In genomic region chr5:91113967-91114366, GRCm38 (mm10) we compare ENCODE assay signal across 28 mouse cellular contexts. TPM values are rescaled to one million over a fixed set of nuclear protein-coding genes. Genes with fewer than 3 reads are reported as not detected.
"Had no signal": no experiment of that assay in that cellular context is flagged by ENCODE, and none has a peak within 500 bp of the region (broad histone marks: within the 10 kb centered on the region; RNA-seq: fewer than 3 reads in every experiment).

No protein-coding gene starts in this region.

- DNase-seq: kidney, adult 2 months; kidney, postnatal 10 days; kidney, postnatal 36 days; layer of hippocampus, postnatal 36 days; liver, postnatal 0 days; lung, embryonic 14.5 days; thymus, adult 18-20 months; thymus, postnatal 36 days had no signal

- ATAC-seq: intestine, postnatal 0 days; liver, postnatal 0 days; midbrain, embryonic 13.5 days; midbrain, embryonic 16.5 days had no signal

- H3K9me3 ChIP-seq: limb, embryonic 12.5 days; limb, embryonic 15.5 days; midbrain, embryonic 10.5 days; midbrain, embryonic 13.5 days; neural tube, embryonic 13.5 days had no signal

- H3K4me2 ChIP-seq: limb, embryonic 12.5 days; limb, embryonic 15.5 days; liver, embryonic 11.5 days; lung, embryonic 14.5 days; midbrain, embryonic 13.5 days; neural tube, embryonic 13.5 days had no signal

- H3K36me3 ChIP-seq: limb, embryonic 12.5 days; limb, embryonic 15.5 days; midbrain, embryonic 10.5 days; midbrain, embryonic 13.5 days; neural tube, embryonic 13.5 days had no signal

- H3K4me3 ChIP-seq: left cerebral cortex, adult 2 months; limb, embryonic 12.5 days; limb, embryonic 15.5 days; megakaryocyte, embryonic 14.5 days; midbrain, embryonic 10.5 days; midbrain, embryonic 13.5 days; myocyte; neural tube, embryonic 13.5 days had no signal

- H3K4me1 ChIP-seq: limb, embryonic 12.5 days; limb, embryonic 15.5 days; megakaryocyte, embryonic 14.5 days; midbrain, embryonic 10.5 days; midbrain, embryonic 13.5 days; neural tube, embryonic 13.5 days had no signal

- H3K27me3 ChIP-seq: limb, embryonic 12.5 days; limb, embryonic 15.5 days; midbrain, embryonic 13.5 days; neural tube, embryonic 13.5 days had no signal

- H3K9ac ChIP-seq: limb, embryonic 12.5 days; limb, embryonic 15.5 days; liver, embryonic 14.5 days; liver, postnatal 0 days; lung, embryonic 14.5 days; midbrain, embryonic 13.5 days; neural tube, embryonic 13.5 days had no signal

- H3K27ac ChIP-seq: left cerebral cortex, adult 2 months; limb, embryonic 12.5 days; limb, embryonic 15.5 days; liver, embryonic 14.5 days; midbrain, embryonic 10.5 days; midbrain, embryonic 13.5 days; neural tube, embryonic 13.5 days had no signal

RNA-seq across cellular contexts. Expression of gene Areg, which starts 25.4 kb away (rescaled TPM):
- total RNA-seq: layer of hippocampus, postnatal 36 days; left cerebral cortex, postnatal 4 days had no signal
- polyA plus RNA-seq: kidney, adult 2 months; liver, embryonic 11.5 days; liver, embryonic 14.5 days; liver, postnatal 0 days; midbrain, embryonic 10.5 days; midbrain, embryonic 13.5 days; spleen, adult 2 months; testis, adult 2 months had no signal

RNA-seq across cellular contexts. Expression of gene Ereg, which starts 39.5 kb away (rescaled TPM):
- total RNA-seq: layer of hippocampus, adult 8-10 months; layer of hippocampus, postnatal 10 days; layer of hippocampus, postnatal 36 days; left cerebral cortex, adult 2 months; left cerebral cortex, postnatal 10 days; left cerebral cortex, postnatal 4 days; monocyte, adult 5-6 weeks had no signal
- polyA plus RNA-seq: kidney, embryonic 14.5 days; limb, embryonic 12.5 days; midbrain, embryonic 10.5 days; midbrain, embryonic 13.5 days; midbrain, embryonic 16.5 days; neural tube, embryonic 13.5 days; spleen, adult 2 months; testis, adult 2 months had no signal
